Mouse (Mus musculus): ENCODE measurements around the gene Meaf6.

DNA sequence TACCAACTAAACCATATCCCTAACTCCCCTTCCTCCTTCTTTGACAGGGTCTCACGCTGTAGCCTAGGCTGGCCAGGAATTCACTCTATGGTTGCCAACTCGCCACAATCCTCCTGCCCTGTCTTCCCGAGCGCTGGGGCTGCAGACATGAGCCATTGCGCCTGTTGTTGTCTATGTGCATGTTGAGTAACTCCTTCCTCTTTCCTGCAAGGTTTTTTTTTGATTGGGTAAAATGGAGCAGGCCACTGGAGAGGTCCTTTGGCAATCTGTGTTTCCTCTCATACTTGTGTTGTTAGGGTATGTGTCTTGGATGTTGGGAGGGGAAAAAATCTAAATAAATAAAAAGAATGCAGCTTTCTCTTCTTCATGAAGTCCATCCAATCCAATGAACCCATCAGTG, 59.3 kb downstream of the Meaf6 start:
- TF ChIP-seq CTCF (IDR thresholded peaks at IDR 0.05; ENCODE audit: borderline replicate concordance, extremely low read depth, insufficient read depth, insufficient read length) = no peak
- TF ChIP-seq POLR2A (IDR thresholded peaks at IDR 0.05; ENCODE audit: borderline replicate concordance, extremely low read depth, insufficient read depth, insufficient read length, poor library complexity, severe bottlenecking) = no peak
